Mouse (Mus musculus): ENCODE results near the gene 4930402H24Rik.

GRCm38 (mm10) chr2:130916521-130917147, 10.4 kb upstream of the 4930402H24Rik start:
- no peak for TF ChIP-seq CTCF (IDR thresholded peaks at IDR 0.05; ENCODE audit: borderline replicate concordance, extremely low read depth, insufficient read depth, insufficient read length)
- no peak for TF ChIP-seq POLR2A (IDR thresholded peaks at IDR 0.05; ENCODE audit: borderline replicate concordance, extremely low read depth, insufficient read depth, insufficient read length, poor library complexity, severe bottlenecking)
